Mouse (Mus musculus): ENCODE data around the gene Renbp. TPM values are rescaled to one million over a fixed set of nuclear protein-coding genes. Genes with fewer than 3 reads are reported as not detected.

Gene Renbp
- polyA plus RNA-seq, 1 experiment from 2014 or later = 788 TPM

GRCm38 (mm10) chrX:73922550-73922882, 8.1 kb downstream of the Renbp start:
- Histone ChIP-seq H3K36me3 (ENCODE audit: control insufficient read depth, insufficient read depth) (peaks cover 4% of the 10 kb centered on the region; the same call in 1 of the 2 replicates), H3K27me3 (replicated peaks; ENCODE audit: control insufficient read depth, insufficient read depth, low read length) (no peaks in the 10 kb centered on the region), H3K4me1 (replicated peaks; ENCODE audit: control insufficient read depth, insufficient read depth, low read length) (no peaks in the 10 kb centered on the region), H3K27ac (ENCODE audit: low read depth, low read length) (no peak overlapping the region), H3K9me3 (ENCODE audit: control insufficient read depth) (no peaks in the 10 kb centered on the region), H3K4me2 (replicated peaks; ENCODE audit: low read depth) (peak overlapping the region; percentile 62), H3K4me3 (ENCODE audit: low read depth, low read length) (0 out of 2 replicates have a peak overlapping the region, but pooled peaks have one; percentile 47), H3K9ac (ENCODE audit: low read depth, low read length) (no peak overlapping the region)
- 73% methylated on average over 8 of the region's 8 CpGs for WGBS
- no peak for TF ChIP-seq CTCF (IDR thresholded peaks at IDR 0.05; ENCODE audit: low read depth)
- ATAC-seq = no peak

- H3K4me3 ChIP-seq (ENCODE audit: low read depth, low read length) = peak within 1 kb of the TSS; percentile 47
- peak within 1 kb of the TSS; percentile 46 for H3K27ac ChIP-seq (ENCODE audit: low read depth, low read length)
- H3K36me3 ChIP-seq (ENCODE audit: control insufficient read depth, insufficient read depth) = peaks cover 4% of the 10 kb centered on the region; the same call in 1 of the 2 replicates
- peak within 1 kb of the TSS; percentile 48 for H3K9ac ChIP-seq (ENCODE audit: low read depth, low read length)
- peak within 1 kb of the TSS; percentile 62 for H3K4me2 ChIP-seq (replicated peaks; ENCODE audit: low read depth)
- H3K4me1 ChIP-seq (replicated peaks; ENCODE audit: control insufficient read depth, insufficient read depth, low read length) = no peaks in the 10 kb centered on the region
- ATAC-seq = peak; percentile 93
- no peaks in the 10 kb centered on the region for H3K9me3 ChIP-seq (ENCODE audit: control insufficient read depth)
- no peaks in the 10 kb centered on the region for H3K27me3 ChIP-seq (replicated peaks; ENCODE audit: control insufficient read depth, insufficient read depth, low read length)
- no peak for TF ChIP-seq CTCF (IDR thresholded peaks at IDR 0.05; ENCODE audit: low read depth)
- 23% methylated on average over 43 of the region's 43 CpGs for WGBS
Measured at GRCm38 (mm10) chrX:73921823-73922549, 8.7 kb downstream of the Renbp start, which contains the start of the genes Arhgap4 and Naa10. Arhgap4 (minus strand) TSS chrX:73921870. Naa10 (minus strand) TSS chrX:73921944.

GRCm38 (mm10) chrX:73921285-73921822, 9.3 kb downstream of the Renbp start:
- H3K4me3 ChIP-seq (ENCODE audit: low read depth, low read length) = peak overlapping the region; percentile 47
- peak overlapping the region; percentile 46 for H3K27ac ChIP-seq (ENCODE audit: low read depth, low read length)
- WGBS = 15% methylated on average over 34 of the region's 34 CpGs
- no peaks in the 10 kb centered on the region for H3K9me3 ChIP-seq (ENCODE audit: control insufficient read depth)
- peak; percentile 35 for ATAC-seq
- H3K27me3 ChIP-seq (replicated peaks; ENCODE audit: control insufficient read depth, insufficient read depth, low read length) = no peaks in the 10 kb centered on the region
- H3K4me1 ChIP-seq (replicated peaks; ENCODE audit: control insufficient read depth, insufficient read depth, low read length) = no peaks in the 10 kb centered on the region
- no peak for TF ChIP-seq CTCF (IDR thresholded peaks at IDR 0.05; ENCODE audit: low read depth)
- peak overlapping the region; percentile 62 for H3K4me2 ChIP-seq (replicated peaks; ENCODE audit: low read depth)
- H3K36me3 ChIP-seq (ENCODE audit: control insufficient read depth, insufficient read depth) = peaks cover 2% of the 10 kb centered on the region; the same call in 1 of the 2 replicates
- peak overlapping the region; percentile 48 for H3K9ac ChIP-seq (ENCODE audit: low read depth, low read length)

GRCm38 (mm10) chrX:73918631-73919030, 12.0 kb downstream of the Renbp start:
- no peak for ATAC-seq

GRCm38 (mm10) chrX:73916945-73917344, 13.7 kb downstream of the Renbp start:
- ATAC-seq = no peak
- TF ChIP-seq CTCF (IDR thresholded peaks at IDR 0.05; ENCODE audit: low read depth) = no peak
- 77% methylated on average over 8 of the region's 8 CpGs for WGBS
- Histone ChIP-seq H3K9ac (ENCODE audit: low read depth, low read length) (no peak overlapping the region), H3K36me3 (ENCODE audit: control insufficient read depth, insufficient read depth) (no peaks in the 10 kb centered on the region), H3K4me2 (replicated peaks; ENCODE audit: low read depth) (no peak overlapping the region), H3K27me3 (replicated peaks; ENCODE audit: control insufficient read depth, insufficient read depth, low read length) (no peaks in the 10 kb centered on the region), H3K27ac (ENCODE audit: low read depth, low read length) (0 out of 2 replicates have a peak overlapping the region, but pooled peaks have one; percentile 4), H3K4me1 (replicated peaks; ENCODE audit: control insufficient read depth, insufficient read depth, low read length) (no peaks in the 10 kb centered on the region), H3K9me3 (ENCODE audit: control insufficient read depth) (no peaks in the 10 kb centered on the region), H3K4me3 (ENCODE audit: low read depth, low read length) (no peak overlapping the region)

More at GRCm38 (mm10) chrX:73918631-73919030, 12.0 kb downstream of the Renbp start:
- WGBS = 65% methylated on average over 5 of the region's 5 CpGs
- no peak for TF ChIP-seq CTCF (IDR thresholded peaks at IDR 0.05; ENCODE audit: low read depth)
- Histone ChIP-seq H3K4me3 (ENCODE audit: low read depth, low read length) (no peak overlapping the region), H3K27ac (ENCODE audit: low read depth, low read length) (no peak overlapping the region), H3K27me3 (replicated peaks; ENCODE audit: control insufficient read depth, insufficient read depth, low read length) (no peaks in the 10 kb centered on the region), H3K9me3 (ENCODE audit: control insufficient read depth) (no peaks in the 10 kb centered on the region), H3K4me2 (replicated peaks; ENCODE audit: low read depth) (no peak overlapping the region), H3K9ac (ENCODE audit: low read depth, low read length) (no peak overlapping the region), H3K4me1 (replicated peaks; ENCODE audit: control insufficient read depth, insufficient read depth, low read length) (no peaks in the 10 kb centered on the region), H3K36me3 (ENCODE audit: control insufficient read depth, insufficient read depth) (no peaks in the 10 kb centered on the region)

GRCm38 (mm10) chrX:73914827-73915703, 15.6 kb downstream of the Renbp start:
- Histone ChIP-seq H3K9me3 (ENCODE audit: control insufficient read depth) (no peaks in the 10 kb centered on the region), H3K4me1 (replicated peaks; ENCODE audit: control insufficient read depth, insufficient read depth, low read length) (no peaks in the 10 kb centered on the region), H3K4me3 (ENCODE audit: low read depth, low read length) (no peak overlapping the region), H3K4me2 (replicated peaks; ENCODE audit: low read depth) (peak overlapping the region; percentile 32), H3K27me3 (replicated peaks; ENCODE audit: control insufficient read depth, insufficient read depth, low read length) (no peaks in the 10 kb centered on the region), H3K27ac (ENCODE audit: low read depth, low read length) (peak overlapping the region; percentile 41; the same call in 1 of the 2 replicates), H3K9ac (ENCODE audit: low read depth, low read length) (no peak overlapping the region), H3K36me3 (ENCODE audit: control insufficient read depth, insufficient read depth) (no peaks in the 10 kb centered on the region)
- 26% methylated on average over 31 of the region's 31 CpGs for WGBS
- TF ChIP-seq CTCF (IDR thresholded peaks at IDR 0.05; ENCODE audit: low read depth) = peak; percentile 68
- peak; percentile 96 for ATAC-seq
